Mouse (Mus musculus) myocyte (in vitro differentiated cells): Measurements from ENCODE around the gene Slc25a21.

ENCODE experiments used
- CEBPB ChIP-seq: IDR thresholded peaks from 2 replicates; pipeline ENCODE4 v1.6.1; 2011; ENCODE audit warnings: mild to moderate bottlenecking, moderate library complexity; ENCODE audit not compliant: poor library complexity, insufficient read depth, severe bottlenecking
- E2F4 ChIP-seq: IDR thresholded peaks from one replicate; pipeline ENCODE4 v1.6.1; 2011; ENCODE audit warnings: mild to moderate bottlenecking, control low read depth, moderate library complexity; ENCODE audit not compliant: insufficient read depth
- MYOG ChIP-seq, 3 experiments: IDR thresholded peaks; one replicate each; pipeline ENCODE4 v1.6.1; 2011; ENCODE audit warnings: control low read depth in 2 of 3, low read depth in 2 of 3, mild to moderate bottlenecking in 2 of 3; ENCODE audit not compliant: insufficient read length in 2 of 3, control insufficient read depth in 1 of 3, insufficient read depth in 1 of 3
- REST ChIP-seq: IDR thresholded peaks from one replicate; pipeline ENCODE4 v1.6.1; 2011; ENCODE audit warnings: mild to moderate bottlenecking, control low read depth, moderate library complexity; ENCODE audit not compliant: insufficient read depth, insufficient read length

DNA sequence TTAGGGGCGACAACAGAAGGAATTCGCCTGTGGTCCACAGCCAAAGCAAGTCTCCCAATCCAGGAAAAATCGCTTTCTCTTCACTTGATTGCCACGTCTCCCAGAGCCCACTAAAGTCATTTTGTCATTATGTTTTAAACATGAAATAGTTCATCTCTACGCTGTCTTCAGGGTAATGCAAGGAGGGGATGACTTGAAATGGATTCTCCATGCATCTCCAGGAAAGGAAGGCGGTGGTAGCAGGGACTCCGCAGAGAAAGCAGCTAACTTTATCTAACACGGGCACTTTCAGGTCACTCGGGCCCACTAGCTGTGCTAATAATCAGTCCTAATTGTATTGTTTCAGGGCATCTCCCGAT lies 508.8 kb downstream of the Slc25a21 start:
- TF ChIP-seq CEBPB = no peak
- TF ChIP-seq E2F4 = no peak
- TF ChIP-seq REST = no peak
- no peak for TF ChIP-seq MYOG (IDR thresholded peaks at IDR 0.05; ENCODE audit: control insufficient read depth in 1 of 3, insufficient read depth in 1 of 3, insufficient read length in 2 of 3, low read depth in 2 of 3)
